17 mouse cellular contexts compared by ENCODE assay signal in genomic region chr13:51930931-51931330, GRCm38 (mm10).
DNase-seq lines count a peak whose midpoint lies in the region; ATAC-seq and TF ChIP-seq lines count a peak whose summit lies in the region.
"Had no signal": no experiment of that assay in that cellular context is flagged by ENCODE, and none has a peak within 500 bp of the region (broad histone marks: within the 10 kb centered on the region; RNA-seq: fewer than 3 reads in every experiment).

No protein-coding gene starts in this region.

- H3K4me1 ChIP-seq in forebrain, postnatal 0 days (ENCODE audit: insufficient read depth) = peaks cover 13% of the 10 kb centered on the region; the same call in 1 of the 2 replicates

- DNase-seq in cerebellum, postnatal 25 days = no peak
- peak; percentile 15 to 31 for DNase-seq in frontal cortex, postnatal 36 days (ENCODE audit: low spot score in 2 of 2)
- DNase-seq in frontal cortex, postnatal 25 days (ENCODE audit: low spot score in 2 of 2) = no peak
- DNase-seq in layer of hippocampus, adult 9-11 months = peak; percentile 45
- DNase-seq in layer of hippocampus, postnatal 14 days (ENCODE audit: low spot score in 2 of 2) = no peak
- DNase-seq in forebrain, postnatal 0 days = peak; percentile 61
- DNase-seq in liver = no peak
- DNase-seq: lung, adult 2 months; lung, postnatal 36 days; thymus, postnatal 14 days had no signal

- H3K4me2 ChIP-seq in forebrain, postnatal 0 days (ENCODE audit: low read depth) = no peak overlapping the region
- H3K4me2 ChIP-seq: heart, embryonic 11.5 days; hindbrain, embryonic 12.5 days; liver, embryonic 12.5 days; midbrain, embryonic 15.5 days had no signal

- H3K36me3 ChIP-seq in forebrain, postnatal 0 days (ENCODE audit: insufficient read depth) = no peaks in the 10 kb centered on the region
- H3K36me3 ChIP-seq: hindbrain, embryonic 12.5 days; liver, embryonic 12.5 days; midbrain, embryonic 15.5 days had no signal

- no peaks in the 10 kb centered on the region for H3K27me3 ChIP-seq in forebrain, postnatal 0 days (ENCODE audit: insufficient read depth, low read length)
- H3K27me3 ChIP-seq: midbrain, embryonic 15.5 days had no signal

- peak; percentile 46; the same call in 1 of the 2 replicates for ATAC-seq in cerebellum, adult (ENCODE audit: insufficient number of reproducible peaks, low FRiP score, low TSS enrichment)
- peak; percentile 42; the same call in 1 of the 2 replicates for ATAC-seq in forebrain, postnatal 0 days
- ATAC-seq: liver, embryonic 12.5 days; midbrain, embryonic 15.5 days had no signal

- no peak for TF ChIP-seq CTCF in forebrain, postnatal 0 days (IDR thresholded peaks at IDR 0.05; ENCODE audit: low read depth)

- WGBS in forebrain, postnatal 0 days = 64% methylated on average over 3 of the region's 3 CpGs

- H3K27ac ChIP-seq in forebrain, postnatal 0 days (ENCODE audit: low read depth, low read length) = no peak overlapping the region
- H3K27ac ChIP-seq: hindbrain, embryonic 12.5 days; left cerebral cortex, adult 2 months; liver, embryonic 12.5 days; midbrain, embryonic 15.5 days had no signal

- H3K9me3 ChIP-seq in forebrain, postnatal 0 days (ENCODE audit: low read length) = no peaks in the 10 kb centered on the region
- H3K9me3 ChIP-seq: hindbrain, embryonic 12.5 days; liver, embryonic 12.5 days; midbrain, embryonic 15.5 days had no signal

- H3K9ac ChIP-seq in forebrain, postnatal 0 days = no peak overlapping the region
- H3K9ac ChIP-seq: hindbrain, embryonic 12.5 days; liver, embryonic 12.5 days; midbrain, embryonic 15.5 days had no signal

- no peak overlapping the region for H3K4me3 ChIP-seq in forebrain, postnatal 0 days (ENCODE audit: low read depth, low read length)
- H3K4me3 ChIP-seq: hindbrain, embryonic 12.5 days; left cerebral cortex, adult 2 months; liver, embryonic 12.5 days; midbrain, embryonic 15.5 days; myocyte had no signal

Comparison
In these comparisons a context has a peak if more than half of its experiments do, and no peak if none do; other contexts are left out.
1. DNase-seq: peak in frontal cortex, postnatal 36 days (2 of 2), layer of hippocampus, adult 9-11 months (single experiment) and forebrain, postnatal 0 days (single experiment); none in cerebellum, postnatal 25 days (0 of 2), frontal cortex, postnatal 25 days (0 of 2), layer of hippocampus, postnatal 14 days (0 of 2) and liver (single experiment).